Mouse (Mus musculus) CD4-positive naive resting alpha-beta T cell, adult 76 days (primary cell): ENCODE results near the gene Pgd. TPM values are rescaled to one million over a fixed set of nuclear protein-coding genes. Genes with fewer than 3 reads are reported as not detected.

Source experiments
- total RNA-seq: library from RNA; stranded (reverse); gene quantifications from one replicate; pipeline ENCODE4 v1.2.4, GENCODE M21; 2023

Gene Pgd
- 49.3 TPM for total RNA-seq

GRCm38 (mm10) chr4:149166215-149166946 lies at the start of gene Pgd:
Gene Pgd, minus strand, starts transcription at chr4:149166771.

GRCm38 (mm10) chr4:149136982-149137770 lies 29.4 kb downstream of the Pgd start, which contains the start of gene Cenps:
Gene Cenps, minus strand, starts transcription at chr4:149137629.

DNA sequence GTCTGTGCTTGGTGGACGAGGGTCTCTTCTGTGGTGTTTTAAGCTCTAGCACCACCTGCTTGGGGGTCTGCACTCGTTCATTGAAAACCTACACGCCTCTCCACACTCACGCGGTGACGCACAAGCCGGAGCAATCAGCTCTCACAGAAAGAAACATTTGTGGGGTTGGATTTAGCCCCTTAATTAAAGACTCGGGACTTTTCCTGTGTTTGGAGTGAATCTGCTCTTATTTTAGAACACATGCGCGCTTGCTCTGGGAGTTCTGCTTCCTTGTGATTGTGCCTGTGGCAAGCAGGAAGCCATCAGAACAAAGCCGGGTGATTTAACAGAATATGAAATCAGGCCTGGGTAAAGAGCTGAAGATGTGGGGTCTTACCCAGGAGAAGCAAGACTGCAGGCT lies 39.9 kb downstream of the Pgd start, which contains the start of gene Cort:
Gene Cort, minus strand, starts transcription at position 101 of the 400 bp plus-strand sequence.

GRCm38 (mm10) chr4:149103875-149104561 lies 62.6 kb downstream of the Pgd start, which contains the start of gene Dffa:
Gene Dffa, plus strand, starts transcription at chr4:149104146.

Other genes starting within 250 kb of the Pgd start
- gene Pex14, start 66.9 kb downstream of the Pgd start, total RNA-seq, result 28.9 TPM
- 24.6 TPM for gene Dffa, start 62.6 kb downstream of the Pgd start, total RNA-seq
- not detected for gene Cort, start 40.0 kb downstream of the Pgd start, total RNA-seq
- gene Cenps, start 29.1 kb downstream of the Pgd start, total RNA-seq, result 5.7 TPM
- gene Kif1b, start 140.9 kb upstream of the Pgd start, total RNA-seq, result 85.6 TPM